Mouse (Mus musculus): ENCODE data around the gene Mrpl33. TPM values are rescaled to one million over a fixed set of nuclear protein-coding genes. Genes with fewer than 3 reads are reported as not detected.

Gene Mrpl33
- polyA plus RNA-seq (2021; fragmentation: Nextera tagmentation), result 277 and 324 TPM in 2 replicates
- long read RNA-seq, experiment 1, partial matches to known transcripts, result 0 of 91 reads
- long read RNA-seq, experiment 1, other reads (novel, unspliced or antisense), result 87 of 91 reads
- long read RNA-seq, experiment 2, partial matches to known transcripts, result 0 of 20 reads
- long read RNA-seq, experiment 2, other reads (novel, unspliced or antisense), result 18 of 20 reads

GRCm38 (mm10) chr5:31596481-31597429 is at the start of gene Mrpl33:
Mrpl33 (plus strand) TSS chr5:31596935.

GRCm38 (mm10) chr5:31696971-31697643 is 100.4 kb downstream of the Mrpl33 start, which contains the start of gene Rbks:
Rbks (minus strand) TSS chr5:31697627.

DNA sequence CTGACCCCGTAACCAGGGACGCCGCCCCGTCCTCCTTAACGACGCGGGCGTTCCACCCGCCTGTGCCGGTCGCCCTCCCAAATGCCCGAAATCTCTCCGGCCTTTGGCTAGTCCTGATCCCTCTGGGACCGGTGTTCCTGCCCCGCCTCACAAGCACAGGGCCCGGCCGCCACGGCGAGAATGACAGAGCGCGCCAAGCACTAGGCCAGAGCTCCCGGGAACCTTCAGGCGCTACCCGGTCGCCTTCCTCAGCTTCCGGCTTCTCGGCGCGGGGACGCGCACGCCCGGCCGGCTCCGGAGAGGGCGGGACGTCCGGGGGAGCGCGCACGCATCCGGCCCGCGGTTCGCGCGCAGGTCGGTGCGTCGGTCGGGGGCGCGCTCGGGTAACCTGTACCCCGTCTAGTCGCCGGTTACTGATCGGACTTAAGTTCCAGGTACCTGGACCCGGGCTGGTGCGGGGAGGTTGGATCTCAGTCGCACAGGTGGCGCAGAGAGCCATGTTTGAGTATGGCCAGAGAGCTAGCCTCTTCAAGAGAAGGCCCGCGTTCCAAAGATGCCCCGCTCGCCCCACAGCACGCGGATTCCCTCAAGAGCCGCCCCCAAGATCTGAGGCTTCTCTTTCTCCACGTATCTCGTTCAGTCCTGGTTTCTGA is 101.0 kb downstream of the Mrpl33 start, which contains the start of gene Babam2:
Gene Babam2, plus strand, starts transcription at position 41 of the 653 bp plus-strand sequence.

Small RNA genes within 50 kb of the gene (microRNA-seq; reads per million reads assigned to microRNA genes)
- not detected for gene Mir3473e

Other genes starting within 250 kb of the Mrpl33 start
- gene Zfp512, start 144.5 kb upstream of the Mrpl33 start, polyA plus RNA-seq (2021; fragmentation: Nextera tagmentation), result 20.5 and 27.4 TPM in 2 replicates
- not detected in 2 replicates for gene 4930548H24Rik, start 111.2 kb upstream of the Mrpl33 start, polyA plus RNA-seq (2021; fragmentation: Nextera tagmentation)
- 42.8 and 49.2 TPM in 2 replicates for gene Gpn1, start 102.2 kb upstream of the Mrpl33 start, polyA plus RNA-seq (2021; fragmentation: Nextera tagmentation)
- 11.2 and 13.6 TPM in 2 replicates for gene Slc4a1ap, start 69.9 kb upstream of the Mrpl33 start, polyA plus RNA-seq (2021; fragmentation: Nextera tagmentation)
- gene Supt7l, start 69.1 kb upstream of the Mrpl33 start, polyA plus RNA-seq (2021; fragmentation: Nextera tagmentation), result 10.3 and 11.2 TPM in 2 replicates
- 2.3 and 2.9 TPM in 2 replicates for gene Rbks, start 100.7 kb downstream of the Mrpl33 start, polyA plus RNA-seq (2021; fragmentation: Nextera tagmentation)
- 96.6 and 101 TPM in 2 replicates for gene Babam2, start 100.7 kb downstream of the Mrpl33 start, polyA plus RNA-seq (2021; fragmentation: Nextera tagmentation)

Measured in layer of hippocampus, adult 6 months (tissue).